Mouse (Mus musculus): Measurements from ENCODE around the gene Gnaq. TPM values are rescaled to one million over a fixed set of nuclear protein-coding genes. Genes with fewer than 3 reads are reported as not detected.
"Not testable (repeated sequence)": the region's sequence is repeated elsewhere in the genome, so short reads cannot be mapped to it uniquely, and the experiment has no call there.

Gnaq gene
- total RNA-seq, 2 experiments from 2014 or later, result 12.2 to 15.7 TPM

DNA sequence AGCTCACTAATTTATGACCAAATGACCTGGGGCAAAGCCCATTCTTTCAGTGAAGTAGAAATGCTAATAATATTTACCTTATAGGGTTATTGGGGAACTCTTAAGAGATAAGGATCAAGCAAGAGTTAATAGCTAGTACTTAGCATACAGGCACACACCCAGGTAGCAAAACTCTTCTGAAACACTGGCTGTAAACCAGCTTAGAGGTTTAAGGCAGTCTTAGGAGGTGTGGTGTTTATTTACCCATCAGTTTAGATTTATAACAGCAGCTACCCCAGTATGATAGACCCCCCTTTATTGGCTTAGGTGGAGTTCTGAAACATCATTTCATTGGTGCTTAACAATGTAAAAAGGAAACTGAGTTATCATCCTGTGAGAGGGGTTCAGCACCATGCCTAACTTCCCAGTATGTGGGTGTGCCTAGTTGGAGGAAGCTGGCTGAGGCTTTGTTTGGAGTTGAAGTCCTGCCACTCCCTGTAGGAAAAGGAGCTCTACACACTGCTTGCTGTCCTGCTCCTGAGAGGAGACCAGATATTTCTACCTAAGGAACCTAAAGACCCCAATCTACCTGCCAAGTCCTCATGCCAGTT is 126.2 kb downstream of the Gnaq start:
- peak overlapping the region; percentile 71 for H3K27ac ChIP-seq
- no peak overlapping the region for H3K4me3 ChIP-seq
- no peak for DNase-seq
- no peak for TF ChIP-seq CTCF (IDR thresholded peaks at IDR 0.05)
- intact Hi-C loops (cut with DNase I), result no loop called here

DNA sequence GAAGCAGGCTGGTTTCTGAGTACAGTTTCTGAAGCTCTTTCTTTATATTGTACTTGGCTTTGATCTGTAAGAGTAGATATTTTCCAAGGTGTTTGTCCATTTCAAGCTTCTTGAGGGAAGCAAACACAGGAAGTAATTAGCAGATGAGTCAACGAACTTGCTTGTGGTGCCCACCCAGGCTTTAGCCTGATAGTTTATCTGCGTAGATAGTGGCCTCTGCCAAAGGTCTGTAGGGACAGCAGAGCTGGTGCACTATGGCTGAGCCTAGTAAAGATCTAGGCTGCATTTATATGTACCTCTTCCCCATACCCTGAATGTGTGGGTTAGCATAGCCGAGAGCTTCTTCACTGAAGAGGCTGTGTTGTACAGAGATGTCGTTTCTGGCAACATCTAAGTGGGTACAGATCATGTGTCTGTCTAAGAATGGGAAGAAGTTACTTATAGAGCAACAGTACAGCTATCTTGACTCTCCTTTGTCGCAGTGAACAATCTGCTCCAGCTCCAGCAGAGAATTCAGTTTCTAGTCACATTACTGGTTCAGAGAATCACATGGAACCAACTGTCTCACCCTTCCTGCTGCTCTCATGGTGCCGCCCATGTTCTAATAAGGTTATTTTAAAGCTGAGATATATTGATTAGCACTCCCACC is 127.3 kb downstream of the Gnaq start:
- DNase-seq, result no peak
- intact Hi-C loops (cut with DNase I), result no loop called here
- H3K4me3 ChIP-seq, result no peak overlapping the region
- TF ChIP-seq CTCF (IDR thresholded peaks at IDR 0.05), result no peak
- H3K27ac ChIP-seq, result peak overlapping the region; percentile 71

DNA sequence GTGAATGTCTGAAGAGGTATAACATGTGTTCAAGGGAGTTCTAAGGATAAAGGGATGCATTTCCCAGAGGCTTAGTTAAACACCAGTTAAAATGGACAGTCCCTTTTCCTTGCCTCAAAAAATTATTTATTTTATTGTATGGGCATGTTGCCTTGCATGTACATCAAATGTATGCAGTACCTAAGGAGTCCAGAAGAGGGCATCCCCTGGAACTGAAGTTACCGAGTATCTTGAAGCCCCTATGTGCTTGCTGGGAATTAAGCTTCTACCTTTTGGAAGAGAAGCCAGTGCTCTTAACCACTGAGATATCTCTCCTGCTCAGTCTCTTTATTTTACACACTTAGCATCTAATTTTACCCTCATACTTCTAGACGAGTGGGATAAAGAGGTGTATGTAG is 127.8 kb downstream of the Gnaq start:
- intact Hi-C loops (cut with DNase I), result no loop called here

DNA sequence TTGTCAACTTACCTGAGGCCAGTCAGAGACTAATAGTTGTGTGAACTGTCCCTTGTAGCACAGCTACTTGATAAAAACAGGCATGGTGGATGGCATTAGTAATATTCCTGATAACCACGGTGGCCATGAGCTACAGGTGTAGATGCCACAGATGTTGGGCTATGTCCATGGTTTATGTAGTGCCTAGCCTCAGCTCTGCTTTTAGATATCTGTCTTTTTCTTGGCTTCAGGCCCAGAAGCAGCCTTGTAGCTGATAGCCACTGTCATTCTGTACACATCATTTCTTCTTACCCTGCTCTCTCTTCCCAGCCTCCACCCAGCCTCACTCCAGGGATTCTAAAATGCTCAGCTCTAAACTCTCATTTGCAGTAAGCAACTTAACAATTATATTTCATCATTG is 128.3 kb downstream of the Gnaq start:
- DNase-seq, result no peak
- TF ChIP-seq CTCF (IDR thresholded peaks at IDR 0.05), result no peak
- intact Hi-C loops (cut with DNase I), result no loop called here
- Histone ChIP-seq H3K27ac (peak overlapping the region; percentile 24; the same call in 1 of the 2 replicates), H3K4me3 (no peak overlapping the region)

More for the DNA sequence above, 127.8 kb downstream of the Gnaq start:
- peak; percentile 42; the same call in 1 of the 2 replicates for TF ChIP-seq CTCF (IDR thresholded peaks at IDR 0.05)
- H3K27ac ChIP-seq, result peak overlapping the region; percentile 71; the same call in 1 of the 2 replicates
- no peak for DNase-seq
- no peak overlapping the region for H3K4me3 ChIP-seq

DNA sequence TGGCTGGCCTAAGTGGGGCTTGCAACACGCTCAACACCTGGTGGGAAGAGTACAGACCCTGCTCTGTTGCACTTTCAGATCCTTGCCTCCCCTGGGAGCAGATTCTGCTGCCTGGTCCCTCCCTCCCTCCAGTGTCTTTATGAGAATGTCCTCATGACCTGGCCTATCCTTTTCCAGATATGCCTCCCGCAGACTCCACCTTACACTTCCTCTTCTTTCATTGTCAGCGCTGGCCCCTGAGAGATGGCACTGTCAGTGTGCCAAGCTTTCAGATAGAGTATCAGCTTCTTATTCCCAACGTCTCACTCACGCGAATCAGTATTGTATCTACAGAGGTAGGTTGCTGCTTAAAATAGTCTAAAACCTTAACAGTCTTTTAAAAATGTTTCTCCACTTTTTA is 129.0 kb downstream of the Gnaq start:
- H3K4me3 ChIP-seq, result no peak overlapping the region
- H3K27ac ChIP-seq, result no peak overlapping the region; the same call in 1 of the 2 replicates
- no peak for TF ChIP-seq CTCF (IDR thresholded peaks at IDR 0.05)
- intact Hi-C loops (cut with DNase I), result no loop called here
- DNase-seq, result no peak

DNA sequence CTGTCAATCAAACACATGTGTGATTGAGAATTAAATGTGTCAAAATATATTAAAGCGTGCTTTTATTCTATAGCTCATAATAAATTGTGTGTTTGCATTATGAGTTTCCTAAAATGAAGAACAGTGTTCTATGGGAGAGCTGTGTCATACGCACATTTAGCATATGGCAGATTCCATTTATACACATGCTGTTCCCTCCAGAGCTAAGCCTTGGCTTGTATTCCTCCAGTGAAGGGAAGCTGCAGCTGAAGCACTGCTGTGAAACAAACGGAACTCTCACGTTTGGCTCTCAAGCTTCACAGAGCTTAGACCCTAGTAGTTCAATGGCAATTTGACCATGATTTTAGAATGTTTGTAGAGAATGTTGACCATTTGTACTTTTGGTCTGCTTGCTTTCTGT is 129.7 kb downstream of the Gnaq start:
- no peak for TF ChIP-seq CTCF (IDR thresholded peaks at IDR 0.05)
- Histone ChIP-seq H3K4me3 (no peak overlapping the region), H3K27ac (no peak overlapping the region)
- no peak for DNase-seq
- intact Hi-C loops (cut with DNase I), result no loop called here

DNA sequence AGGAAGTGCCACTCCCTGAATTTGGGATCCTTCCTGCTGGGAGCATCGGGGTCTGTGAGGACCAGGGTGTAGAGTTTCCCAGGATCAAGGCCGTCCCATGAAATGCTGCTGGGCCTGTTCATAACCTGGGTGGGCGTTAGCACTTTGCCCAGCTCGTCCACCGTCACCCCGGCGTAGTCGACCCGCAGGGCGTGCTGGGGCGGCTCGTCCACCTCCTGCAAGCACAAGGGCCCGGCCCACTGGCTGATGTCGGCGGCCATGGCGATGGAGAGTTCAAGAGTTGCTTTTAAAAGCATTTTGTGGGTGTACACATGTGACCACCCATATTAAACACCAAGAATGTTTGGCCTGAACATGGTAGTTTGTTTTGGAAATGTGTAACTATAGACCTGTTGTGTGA is 134.7 kb downstream of the Gnaq start:
- H3K27ac ChIP-seq; H3K4me3 ChIP-seq; DNase-seq; intact Hi-C loops (cut with DNase I): not testable (repeated sequence)

DNA sequence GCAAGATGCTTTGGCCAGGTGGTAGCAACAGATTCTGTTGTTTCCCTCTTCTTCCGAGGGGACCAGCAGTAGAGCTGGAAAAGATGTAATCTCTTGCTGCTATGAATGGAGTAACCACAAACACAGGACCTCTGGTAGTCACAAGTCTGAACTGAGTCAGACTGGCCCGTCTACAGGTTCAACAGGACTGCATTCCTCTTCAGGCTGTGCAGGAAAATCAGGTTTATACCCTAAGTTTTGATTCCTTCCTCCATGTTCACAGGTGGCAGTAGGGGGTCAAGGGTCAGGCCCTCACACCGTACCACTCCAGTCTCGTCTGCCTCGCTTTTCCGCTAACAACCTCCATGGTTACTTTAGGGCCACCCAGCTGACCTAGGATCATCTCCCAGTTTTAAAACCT is 137.6 kb downstream of the Gnaq start:
- intact Hi-C loops (cut with DNase I), result no loop called here
- H3K27ac ChIP-seq, result no peak overlapping the region
- no peak overlapping the region for H3K4me3 ChIP-seq
- TF ChIP-seq CTCF (IDR thresholded peaks at IDR 0.05), result no peak
- no peak for DNase-seq

DNA sequence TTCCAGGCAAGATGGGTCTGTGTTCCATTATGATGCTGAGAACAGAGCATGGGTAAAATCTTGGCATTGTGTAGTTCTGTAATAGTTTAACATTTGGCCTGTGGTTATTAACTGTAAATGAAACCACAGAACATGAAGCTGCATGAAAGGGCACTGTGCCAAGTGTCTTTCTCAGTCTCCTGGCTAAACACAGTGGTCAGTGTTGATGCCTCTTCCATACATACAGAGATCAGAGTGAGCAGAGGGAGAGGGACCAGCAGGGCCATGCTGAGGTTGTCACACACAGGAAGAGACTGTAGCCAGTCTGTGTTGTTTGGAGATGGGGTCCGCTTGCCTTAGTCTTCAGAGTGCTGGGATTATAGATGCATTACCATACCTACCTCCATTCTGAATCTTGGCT is 138.4 kb downstream of the Gnaq start:
- Histone ChIP-seq H3K4me3 (no peak overlapping the region), H3K27ac (no peak overlapping the region)
- intact Hi-C loops (cut with DNase I), result no loop called here
- DNase-seq, result no peak
- TF ChIP-seq CTCF (IDR thresholded peaks at IDR 0.05), result no peak

DNA sequence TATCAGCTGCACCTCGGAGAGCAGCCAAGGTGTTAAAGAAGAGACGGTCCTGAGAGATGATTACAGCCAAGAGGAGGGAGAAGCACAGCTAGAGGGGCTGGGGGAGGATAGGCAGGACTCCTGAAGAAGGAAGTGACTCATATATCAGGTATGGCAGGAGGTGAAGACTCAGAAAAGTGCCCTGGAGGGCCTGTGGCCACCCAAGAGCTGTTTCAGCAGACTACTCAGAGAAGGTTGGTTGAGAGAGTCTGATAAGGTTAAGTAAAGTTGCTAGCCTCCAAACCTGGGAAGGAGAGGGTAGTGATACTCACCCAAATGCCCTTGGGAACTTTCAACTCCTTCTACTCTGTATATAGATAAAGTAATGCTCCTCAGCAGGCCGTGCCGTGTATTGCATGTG is 140.4 kb downstream of the Gnaq start:
- intact Hi-C loops (cut with DNase I), result no loop called here
- no peak for DNase-seq
- H3K4me3 ChIP-seq, result no peak overlapping the region
- no peak for TF ChIP-seq CTCF (IDR thresholded peaks at IDR 0.05)
- H3K27ac ChIP-seq, result no peak overlapping the region

DNA sequence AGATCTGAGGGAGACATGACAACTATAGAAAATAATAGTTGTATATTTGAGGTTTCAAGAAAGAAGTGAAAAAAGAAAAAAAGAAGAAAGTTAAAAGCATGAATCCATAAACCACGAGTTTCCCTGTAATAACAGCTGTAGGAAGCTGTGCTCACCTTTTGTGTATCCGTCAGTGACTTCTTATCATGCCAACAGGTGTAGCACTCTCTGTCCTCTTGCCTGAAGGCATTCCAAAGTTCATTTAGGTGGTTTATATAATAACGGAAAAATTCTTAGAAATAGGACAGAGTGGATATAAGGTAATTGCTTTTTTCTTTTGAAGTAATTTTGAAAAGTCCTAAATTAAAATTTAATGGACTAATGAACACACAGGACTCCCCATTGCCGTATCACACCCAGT is 147.6 kb downstream of the Gnaq start:
- no peak overlapping the region for H3K27ac ChIP-seq
- no peak for DNase-seq
- no peak for TF ChIP-seq CTCF (IDR thresholded peaks at IDR 0.05)
- no peak overlapping the region for H3K4me3 ChIP-seq
- intact Hi-C loops (cut with DNase I), result no loop called here

DNA sequence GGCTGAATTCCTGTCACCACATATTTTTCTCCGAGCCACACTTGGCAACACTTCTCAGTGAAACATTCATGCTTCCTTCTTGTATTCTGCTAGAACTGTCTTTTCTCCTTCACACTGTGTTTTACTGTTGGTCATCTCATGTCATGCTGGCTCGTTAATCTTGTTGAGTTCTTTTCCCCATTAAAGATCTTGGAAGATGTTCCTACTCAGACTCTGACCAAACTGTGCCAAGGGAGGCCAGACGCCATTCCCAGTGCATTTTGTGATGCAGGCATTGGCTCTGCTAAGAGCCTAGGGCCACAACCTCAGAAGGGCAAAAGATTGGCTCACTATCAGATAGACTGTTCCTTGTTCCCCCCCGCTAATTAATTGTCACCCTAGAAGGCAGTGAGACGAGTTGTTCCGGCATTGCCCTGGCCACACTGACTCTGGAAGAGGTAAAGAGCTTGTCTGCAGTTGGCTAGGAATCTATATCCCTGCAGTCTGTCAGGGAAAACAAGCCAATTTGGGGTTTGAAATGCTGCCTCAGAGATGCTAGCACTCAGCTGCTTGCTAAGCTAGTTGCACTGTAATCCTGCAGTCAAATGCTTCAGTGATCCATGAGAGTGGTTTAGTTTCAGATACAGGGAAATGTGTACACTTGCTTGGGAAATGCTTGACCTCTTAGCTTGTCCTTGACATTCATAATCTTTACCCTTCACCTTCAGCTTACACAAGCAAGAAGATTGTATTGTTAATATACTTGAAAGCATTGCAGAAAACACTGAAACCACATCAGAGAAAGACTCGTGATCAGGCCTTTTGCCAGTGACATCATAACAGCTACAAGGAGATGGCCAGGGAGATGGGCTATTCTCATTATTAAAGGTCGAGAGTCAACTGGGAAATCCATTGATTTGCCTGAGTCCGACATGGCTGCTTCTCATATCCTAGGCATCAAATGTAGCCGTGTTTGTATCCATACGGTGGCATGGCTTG is 152.7 kb downstream of the Gnaq start:
- DNase-seq, result no peak
- Histone ChIP-seq H3K4me3 (no peak overlapping the region), H3K27ac (peak overlapping the region; percentile 73)
- intact Hi-C loops (cut with DNase I), result no loop called here
- TF ChIP-seq CTCF (IDR thresholded peaks at IDR 0.05), result no peak
